Mouse (Mus musculus): Measurements from ENCODE around the gene Adat1.
A peak's percentile ranks its signal among the peaks of the same experiment; 100 is the strongest.
"Not testable (repeated sequence)": the region's sequence is repeated elsewhere in the genome, so short reads cannot be mapped to it uniquely, and the experiment has no call there.

The Adat1 gene

GRCm38 (mm10) chr8:111938076-111938985 is 53.8 kb downstream of the Adat1 start:
- DNase-seq (ENCODE audit: low spot score) = not testable (repeated sequence)

- no peak for DNase-seq (ENCODE audit: low spot score)
Observed at GRCm38 (mm10) chr8:111937184-111937583, 54.9 kb downstream of the Adat1 start.

- DNase-seq (ENCODE audit: low spot score) = no peak
Observed at GRCm38 (mm10) chr8:111934201-111934600, 57.9 kb downstream of the Adat1 start.

DNA sequence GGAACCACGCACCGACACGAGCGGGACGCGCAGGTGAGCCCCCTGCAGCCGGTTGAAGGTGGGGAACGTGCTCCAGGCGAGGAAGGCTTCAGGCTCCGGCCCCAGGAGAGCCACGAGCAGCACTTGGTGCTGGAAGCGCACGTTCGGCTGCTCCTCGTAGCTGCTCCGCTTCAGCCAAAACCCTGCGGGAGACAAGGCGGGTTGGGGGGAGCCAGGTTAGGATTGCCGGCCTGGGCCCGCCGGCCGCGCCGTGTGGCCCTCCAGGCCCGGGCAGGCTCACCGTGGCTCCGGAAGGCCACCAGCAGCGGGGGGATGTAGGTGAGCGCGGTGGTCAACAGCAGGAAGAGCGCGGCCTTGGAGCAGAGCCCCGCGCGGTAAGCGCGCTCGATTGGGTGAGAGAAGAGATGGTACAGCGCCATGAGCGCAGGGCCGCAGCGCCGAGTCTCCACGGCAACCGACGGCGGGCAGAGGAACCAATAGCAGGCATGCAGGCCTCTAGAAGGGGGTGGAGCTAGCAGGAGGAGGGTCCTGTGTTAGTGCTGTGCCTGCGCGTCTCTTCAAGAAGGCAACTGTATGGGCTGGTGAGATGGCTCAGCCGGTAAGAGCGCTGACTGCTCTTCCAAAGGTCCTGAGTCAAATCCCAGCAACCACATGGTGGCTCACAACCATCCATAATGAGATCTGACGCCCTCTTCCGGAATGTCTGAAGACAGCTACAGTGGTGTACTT is 58.6 kb downstream of the Adat1 start, which contains the start of gene Tmem231:
Tmem231 (minus strand) TSS at position 534 of the 729 bp plus-strand sequence.
- peak; percentile 96 for DNase-seq (ENCODE audit: low spot score)

DNA sequence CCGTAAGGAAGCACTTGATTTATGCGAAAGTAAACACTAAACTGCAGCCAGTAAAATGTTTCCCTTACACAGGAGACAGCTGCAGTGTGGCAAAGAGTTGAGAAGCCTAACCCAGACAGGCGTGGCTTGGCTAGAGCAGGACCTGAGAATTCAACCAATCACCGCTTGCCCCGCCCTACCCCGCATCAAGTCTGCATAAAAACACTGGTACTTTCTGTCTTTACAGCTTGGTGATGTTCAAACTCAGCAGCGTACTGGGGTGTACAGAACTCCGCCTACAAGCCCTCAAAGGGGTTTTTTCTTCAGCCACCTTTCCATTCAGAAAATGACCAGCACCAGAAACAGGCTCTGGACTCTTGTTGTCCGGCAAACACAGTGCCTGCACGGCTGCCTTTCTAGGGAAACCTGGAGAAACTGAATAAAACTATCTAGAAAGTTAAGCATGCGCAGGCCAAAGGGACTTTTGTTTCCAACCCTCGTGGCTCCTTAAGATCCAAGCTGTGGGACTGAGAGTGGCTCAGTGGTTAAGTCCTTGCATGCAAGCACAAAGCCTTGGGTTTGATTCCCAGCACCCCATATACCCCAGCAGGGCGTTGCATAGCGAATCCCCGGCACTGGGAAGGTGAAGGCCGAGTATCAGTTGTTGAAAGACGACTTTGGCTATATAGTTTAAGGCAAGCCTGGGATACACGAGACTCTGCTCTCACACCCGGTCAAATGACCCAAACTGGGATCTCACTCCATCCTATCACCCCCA is 59.3 kb downstream of the Adat1 start:
- peak; percentile 70 for DNase-seq (ENCODE audit: low spot score)

DNA sequence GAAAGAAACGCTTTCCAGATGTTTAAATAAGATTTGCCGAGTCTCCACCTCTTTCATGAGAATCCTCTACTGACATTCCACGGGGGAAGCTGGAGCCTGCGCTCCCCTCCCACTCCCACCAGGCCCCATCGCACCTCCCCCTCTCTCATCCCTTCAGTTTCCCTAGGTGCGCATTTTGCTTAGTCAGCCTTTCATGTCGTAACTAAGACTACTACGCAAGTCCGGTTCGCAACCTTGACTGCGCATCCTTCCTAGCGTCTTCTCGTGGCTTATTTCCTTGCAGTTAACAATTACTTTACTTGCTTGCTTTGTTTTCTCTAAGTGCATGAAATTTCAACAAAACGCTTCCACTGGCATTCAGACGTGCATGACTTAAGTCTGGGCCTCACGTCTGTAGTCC is 60.4 kb downstream of the Adat1 start:
- DNase-seq (ENCODE audit: low spot score) = no peak

DNA sequence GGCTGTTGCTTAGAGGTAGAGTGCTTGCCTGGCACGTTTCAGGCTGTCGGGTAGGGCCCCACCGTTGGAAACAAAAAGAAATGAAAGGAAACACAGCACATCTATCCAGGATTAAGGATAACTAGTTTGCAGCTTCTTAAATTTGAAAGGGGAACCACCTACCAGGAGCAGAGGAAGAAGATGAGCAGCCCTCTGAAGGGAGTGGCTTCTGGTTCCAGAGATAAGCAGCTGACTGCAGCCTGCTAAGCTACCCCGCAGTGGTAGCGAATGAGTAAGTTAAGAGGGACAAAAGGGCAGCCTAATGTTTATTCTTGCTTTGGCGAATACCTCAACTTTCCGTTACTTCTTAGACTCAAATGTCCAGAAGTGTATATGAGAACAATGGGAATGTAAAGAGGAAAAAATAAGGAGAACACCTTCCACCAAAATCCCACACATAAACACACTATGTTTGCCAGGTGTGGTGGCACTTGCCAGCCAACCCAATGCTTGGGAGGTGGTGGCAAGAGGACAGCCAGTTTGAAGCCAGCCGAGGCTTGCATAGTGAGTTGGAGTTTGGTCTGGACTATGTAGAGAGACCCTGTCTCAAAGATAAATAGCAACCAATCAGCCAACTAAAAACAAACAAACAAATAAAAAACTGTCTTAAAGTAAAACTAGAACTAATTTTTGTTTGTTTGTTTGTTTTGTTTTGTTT is 62.3 kb downstream of the Adat1 start:
- DNase-seq (ENCODE audit: low spot score) = no peak

GRCm38 (mm10) chr8:111924976-111925375 is 67.1 kb downstream of the Adat1 start:
- no peak for DNase-seq (ENCODE audit: low spot score)

- DNase-seq (ENCODE audit: low spot score) = peak; percentile 80
Observed at GRCm38 (mm10) chr8:111923383-111923804, 68.7 kb downstream of the Adat1 start.

GRCm38 (mm10) chr8:111920971-111921370 is 71.1 kb downstream of the Adat1 start:
- no peak for DNase-seq (ENCODE audit: low spot score)

- DNase-seq (ENCODE audit: low spot score) = no peak
Observed at GRCm38 (mm10) chr8:111919663-111920062, 72.4 kb downstream of the Adat1 start.
